ENCODE assay signal across 28 mouse cellular contexts in the genomic region with DNA sequence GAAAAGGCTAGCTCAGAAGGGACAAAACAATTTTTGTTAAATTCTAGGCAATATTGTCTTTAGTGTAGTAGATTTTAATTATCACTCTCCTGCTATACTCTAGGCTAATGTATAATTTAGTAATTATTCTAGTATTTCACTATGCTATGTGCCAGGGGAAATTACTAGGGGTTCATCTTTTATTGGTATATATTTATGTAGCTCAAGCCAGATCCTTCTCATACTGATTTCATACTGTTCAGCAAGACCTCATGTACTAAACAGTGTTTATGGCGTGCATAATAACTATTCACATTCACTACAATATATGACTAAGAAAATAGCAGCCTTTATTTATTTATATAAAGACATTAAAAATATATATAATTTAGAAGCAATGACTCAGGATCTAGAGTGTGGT.
"Had no signal": no experiment of that assay in that cellular context is flagged by ENCODE, and none has a peak within 500 bp of the region (broad histone marks: within the 10 kb centered on the region; RNA-seq: fewer than 3 reads in every experiment).

No protein-coding gene starts in this region.

- H3K9me3 ChIP-seq: embryonic facial prominence, embryonic 10.5 days; embryonic facial prominence, embryonic 12.5 days; embryonic facial prominence, embryonic 13.5 days; embryonic facial prominence, embryonic 15.5 days; forebrain, embryonic 10.5 days; forebrain, embryonic 12.5 days; forebrain, embryonic 13.5 days; forebrain, embryonic 15.5 days had no signal

- ATAC-seq: forebrain, embryonic 13.5 days; forebrain, embryonic 14.5 days; forebrain, embryonic 15.5 days; forebrain, embryonic 16.5 days had no signal

- DNase-seq: cerebellum, adult 2 months; cerebellum, adult 8-10 months; cerebellum, adult 9-11 months; cerebellum, postnatal 10 days; cerebellum, postnatal 14 days; cerebellum, postnatal 25 days; cerebellum, postnatal 36 days; embryo, embryonic 11 days; forebrain, postnatal 0 days; gastrocnemius, adult 2 months; gastrocnemius, postnatal 10 days; gastrocnemius, postnatal 14 days; gastrocnemius, postnatal 25 days; gastrocnemius, postnatal 36 days; heart, adult 11 months; heart, adult 18-20 months; heart, adult 2 months had no signal

- H3K4me3 ChIP-seq: embryonic facial prominence, embryonic 10.5 days; embryonic facial prominence, embryonic 12.5 days; embryonic facial prominence, embryonic 13.5 days; embryonic facial prominence, embryonic 15.5 days; erythroblast, embryonic 14.5 days; forebrain, embryonic 10.5 days; forebrain, embryonic 12.5 days; forebrain, embryonic 13.5 days; forebrain, embryonic 15.5 days; gastrocnemius, adult 2 months; heart, adult 2 months had no signal

- H3K4me2 ChIP-seq: embryonic facial prominence, embryonic 12.5 days; embryonic facial prominence, embryonic 13.5 days; embryonic facial prominence, embryonic 15.5 days; forebrain, embryonic 12.5 days; forebrain, embryonic 13.5 days; forebrain, embryonic 15.5 days had no signal

- H3K27me3 ChIP-seq: embryonic facial prominence, embryonic 12.5 days; embryonic facial prominence, embryonic 13.5 days; embryonic facial prominence, embryonic 15.5 days; forebrain, embryonic 12.5 days; forebrain, embryonic 13.5 days; forebrain, embryonic 15.5 days had no signal

- H3K27ac ChIP-seq: embryonic facial prominence, embryonic 10.5 days; embryonic facial prominence, embryonic 12.5 days; embryonic facial prominence, embryonic 13.5 days; embryonic facial prominence, embryonic 15.5 days; forebrain, embryonic 10.5 days; forebrain, embryonic 12.5 days; forebrain, embryonic 13.5 days; forebrain, embryonic 15.5 days; gastrocnemius, adult 2 months; heart, adult 2 months had no signal

- H3K9ac ChIP-seq: embryonic facial prominence, embryonic 12.5 days; embryonic facial prominence, embryonic 13.5 days; embryonic facial prominence, embryonic 15.5 days; forebrain, embryonic 12.5 days; forebrain, embryonic 13.5 days; forebrain, embryonic 15.5 days; forebrain, postnatal 0 days had no signal

- H3K4me1 ChIP-seq: embryonic facial prominence, embryonic 10.5 days; embryonic facial prominence, embryonic 12.5 days; embryonic facial prominence, embryonic 13.5 days; embryonic facial prominence, embryonic 15.5 days; forebrain, embryonic 10.5 days; forebrain, embryonic 12.5 days; forebrain, embryonic 13.5 days; forebrain, embryonic 15.5 days had no signal

- H3K36me3 ChIP-seq: embryonic facial prominence, embryonic 10.5 days; embryonic facial prominence, embryonic 12.5 days; embryonic facial prominence, embryonic 13.5 days; embryonic facial prominence, embryonic 15.5 days; forebrain, embryonic 10.5 days; forebrain, embryonic 12.5 days; forebrain, embryonic 15.5 days had no signal
